Comparison of ENCODE assay signal across 27 mouse cellular contexts in the genomic region with DNA sequence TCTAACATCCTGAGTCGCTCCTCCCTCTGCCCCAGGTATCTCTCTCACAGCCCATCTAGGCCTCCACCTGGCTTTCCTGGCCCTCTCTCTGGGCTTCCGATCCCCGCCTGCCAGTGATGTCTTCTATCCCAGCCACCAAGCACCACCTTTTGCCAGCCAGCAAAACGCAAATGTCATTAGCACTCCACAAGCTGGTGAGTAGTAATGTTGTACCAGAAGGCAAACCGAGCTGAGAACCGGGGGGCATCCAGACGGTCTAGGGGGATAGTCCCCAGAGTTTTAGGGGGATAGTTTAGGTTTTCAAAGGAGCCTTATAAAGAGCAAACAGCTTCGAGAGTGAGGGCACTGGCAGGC. TPM values are rescaled to one million over a fixed set of nuclear protein-coding genes. Genes with fewer than 3 reads are reported as not detected.
A peak's percentile ranks its signal among the peaks of the same experiment; 100 is the strongest.
DNase-seq lines count a peak whose midpoint lies in the region; ATAC-seq lines count a peak whose summit lies in the region.
"Had no signal": no experiment of that assay in that cellular context is flagged by ENCODE, and none has a peak within 500 bp of the region (broad histone marks: within the 10 kb centered on the region; RNA-seq: fewer than 3 reads in every experiment).

No protein-coding gene starts in this region.

- 0 out of 2 replicates have a peak overlapping the region, but pooled peaks have one; percentile 42 for H3K27ac ChIP-seq in hindbrain, embryonic 10.5 days
- H3K27ac ChIP-seq in hindbrain, embryonic 13.5 days: no peak overlapping the region
- H3K27ac ChIP-seq: heart, embryonic 13.5 days; hindbrain, postnatal 0 days; intestine, embryonic 15.5 days; limb, embryonic 15.5 days; liver, embryonic 13.5 days; neural tube, embryonic 12.5 days; stomach, embryonic 15.5 days had no signal

- peaks cover 64% of the 10 kb centered on the region for H3K4me1 ChIP-seq in hindbrain, embryonic 10.5 days (replicated peaks)
- H3K4me1 ChIP-seq in hindbrain, embryonic 13.5 days (replicated peaks): peaks cover 62% of the 10 kb centered on the region
- H3K4me1 ChIP-seq: liver, embryonic 13.5 days; stomach, embryonic 15.5 days had no signal

- H3K9ac ChIP-seq in hindbrain, embryonic 13.5 days: no peak overlapping the region
- H3K9ac ChIP-seq: heart, embryonic 13.5 days; limb, embryonic 15.5 days; liver, embryonic 13.5 days; neural tube, embryonic 12.5 days; stomach, embryonic 15.5 days had no signal

- no peak overlapping the region for H3K4me3 ChIP-seq in hindbrain, embryonic 10.5 days
- no peak overlapping the region for H3K4me3 ChIP-seq in hindbrain, embryonic 13.5 days
- H3K4me3 ChIP-seq: heart, embryonic 13.5 days; intestine, embryonic 15.5 days; limb, embryonic 10.5 days; limb, embryonic 15.5 days; liver, embryonic 13.5 days; myocyte; neural tube, embryonic 12.5 days; stomach, embryonic 15.5 days had no signal

- WGBS in hindbrain, embryonic 10.5 days: 79% methylated on average over 8 of the region's 8 CpGs
- 83% methylated on average over 8 of the region's 8 CpGs for WGBS in hindbrain, embryonic 13.5 days

- peaks cover 39% of the 10 kb centered on the region; the same call in 1 of the 2 replicates for H3K36me3 ChIP-seq in hindbrain, embryonic 10.5 days
- H3K36me3 ChIP-seq in hindbrain, embryonic 13.5 days: no peaks in the 10 kb centered on the region
- H3K36me3 ChIP-seq: intestine, embryonic 15.5 days; limb, embryonic 10.5 days; limb, embryonic 15.5 days; liver, embryonic 13.5 days; stomach, embryonic 15.5 days had no signal

- H3K27me3 ChIP-seq in hindbrain, embryonic 10.5 days (ENCODE audit: insufficient read depth, poor library complexity, severe bottlenecking): no peaks in the 10 kb centered on the region
- H3K27me3 ChIP-seq in hindbrain, embryonic 13.5 days: no peaks in the 10 kb centered on the region
- H3K27me3 ChIP-seq: heart, embryonic 13.5 days; intestine, embryonic 15.5 days; liver, embryonic 13.5 days; neural tube, embryonic 12.5 days; stomach, embryonic 15.5 days had no signal

- no peaks in the 10 kb centered on the region for H3K9me3 ChIP-seq in hindbrain, embryonic 10.5 days
- no peaks in the 10 kb centered on the region for H3K9me3 ChIP-seq in hindbrain, embryonic 13.5 days
- H3K9me3 ChIP-seq: heart, embryonic 13.5 days; intestine, embryonic 15.5 days; limb, embryonic 10.5 days; limb, embryonic 15.5 days; liver, embryonic 13.5 days; neural tube, embryonic 12.5 days; stomach, embryonic 15.5 days had no signal

- DNase-seq in hindbrain, embryonic 10.5 days (ENCODE audit: low spot score): no peak
- peak; percentile 77 for DNase-seq in brain, adult 2 months (ENCODE audit: low read depth, low spot score)
- peak; percentile 55 for DNase-seq in cerebellum, adult 11 months
- DNase-seq in cerebellum, adult 9-10 months: peak; percentile 74
- DNase-seq in lung, postnatal 14 days: no peak
- no peak for DNase-seq in right cerebral cortex, postnatal 4 days
- DNase-seq: adrenal gland, postnatal 25 days; gastrocnemius, postnatal 10 days; heart, postnatal 10 days; kidney, adult 2 months; kidney, postnatal 36 days; liver, embryonic 13.5 days; lung, adult 18-20 months had no signal

- ATAC-seq in hindbrain, embryonic 13.5 days (ENCODE audit: low FRiP score): no peak
- ATAC-seq in megakaryocyte progenitor cell, adult 5-6 weeks (replicated peaks; ENCODE audit: poor library complexity): no peak
- ATAC-seq: CD4-positive, CD25-positive, alpha-beta regulatory T cell, adult 4 months; forebrain, embryonic 14.5 days; hindbrain, postnatal 0 days; intestine, embryonic 15.5 days; lung, postnatal 0 days had no signal

- no peak overlapping the region for H3K4me2 ChIP-seq in hindbrain, embryonic 13.5 days
- H3K4me2 ChIP-seq: heart, embryonic 13.5 days; intestine, embryonic 15.5 days; limb, embryonic 15.5 days; liver, embryonic 13.5 days; midbrain, embryonic 11.5 days; neural tube, embryonic 12.5 days; stomach, embryonic 15.5 days had no signal

RNA-seq across cellular contexts. Expression of gene Trp53i11, which starts 56.7 kb away (rescaled TPM):
- polyA plus RNA-seq in hindbrain, embryonic 10.5 days (2016; fragmentation: Nextera tagmentation; extraction: Ambion mirVana): 202 and 281 TPM in 2 replicates
- polyA plus RNA-seq in hindbrain, embryonic 13.5 days (2015; fragmentation: Nextera tagmentation; extraction: Ambion mirVana): 109 and 110 TPM in 2 replicates
- 2.2 and 2.4 TPM in 2 replicates for total RNA-seq in megakaryocyte progenitor cell, adult 5-6 weeks (2015)
- total RNA-seq in megakaryocyte progenitor cell, adult 5-6 weeks (2017): 1.00 and 1.8 TPM in 2 replicates

Comparison
In these comparisons a context has a peak if more than half of its experiments do, and no peak if none do; other contexts are left out.
1. DNase-seq: peak in brain, adult 2 months (single experiment), cerebellum, adult 11 months (single experiment) and cerebellum, adult 9-10 months (single experiment); none in hindbrain, embryonic 10.5 days (single experiment), lung, postnatal 14 days (single experiment) and right cerebral cortex, postnatal 4 days (single experiment).